Mouse (Mus musculus) liver, postnatal 0 days (tissue): ENCODE data around the gene Atrip.

Experiments
- CTCF ChIP-seq: sonication (generic); IDR thresholded peaks from 2 replicates; pipeline ENCODE4 v1.5.1; 2016; ENCODE audit warnings: antibody characterized with exemption, low read depth
- EP300 ChIP-seq: IDR thresholded peaks from 2 replicates; pipeline ENCODE4 v1.6.1; 2016; ENCODE audit warnings: antibody characterized with exemption, low read depth, mild to moderate bottlenecking

DNA sequence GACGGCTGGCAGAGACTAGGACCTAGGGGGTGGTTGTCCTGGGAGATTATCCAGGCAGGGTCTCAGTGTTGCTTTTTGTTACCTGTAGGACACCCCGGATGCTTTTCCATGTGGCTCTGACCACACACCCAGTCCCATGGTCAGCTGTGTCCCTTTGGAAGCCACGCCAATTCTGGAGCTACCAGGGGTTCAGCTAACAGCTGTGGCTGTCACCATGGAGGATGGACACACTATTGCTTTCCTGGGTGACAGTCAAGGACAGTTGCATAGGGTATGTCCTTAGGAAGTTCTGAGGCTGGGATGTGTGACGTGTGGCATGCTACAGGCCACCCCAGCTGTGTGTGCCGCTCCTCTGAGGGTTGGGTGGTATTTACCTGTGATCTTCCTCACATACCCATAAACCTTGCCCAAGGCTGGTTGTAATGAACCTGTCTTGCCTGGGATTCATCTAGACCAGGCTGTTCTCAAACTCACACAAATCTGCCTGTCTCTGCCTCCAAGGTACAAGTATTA, 28.1 kb upstream of the Atrip start:
- TF ChIP-seq CTCF, result no peak
- TF ChIP-seq EP300, result no peak
